Mouse (Mus musculus) layer of hippocampus, adult 9-10 months (tissue): ENCODE measurements around the gene Prkg1.

ENCODE experiments used
- DNase-seq: peaks from one replicate; pipeline ENCODE4 v3.0.0; 2022; ENCODE audit warnings: low spot score

The Prkg1 gene

DNA sequence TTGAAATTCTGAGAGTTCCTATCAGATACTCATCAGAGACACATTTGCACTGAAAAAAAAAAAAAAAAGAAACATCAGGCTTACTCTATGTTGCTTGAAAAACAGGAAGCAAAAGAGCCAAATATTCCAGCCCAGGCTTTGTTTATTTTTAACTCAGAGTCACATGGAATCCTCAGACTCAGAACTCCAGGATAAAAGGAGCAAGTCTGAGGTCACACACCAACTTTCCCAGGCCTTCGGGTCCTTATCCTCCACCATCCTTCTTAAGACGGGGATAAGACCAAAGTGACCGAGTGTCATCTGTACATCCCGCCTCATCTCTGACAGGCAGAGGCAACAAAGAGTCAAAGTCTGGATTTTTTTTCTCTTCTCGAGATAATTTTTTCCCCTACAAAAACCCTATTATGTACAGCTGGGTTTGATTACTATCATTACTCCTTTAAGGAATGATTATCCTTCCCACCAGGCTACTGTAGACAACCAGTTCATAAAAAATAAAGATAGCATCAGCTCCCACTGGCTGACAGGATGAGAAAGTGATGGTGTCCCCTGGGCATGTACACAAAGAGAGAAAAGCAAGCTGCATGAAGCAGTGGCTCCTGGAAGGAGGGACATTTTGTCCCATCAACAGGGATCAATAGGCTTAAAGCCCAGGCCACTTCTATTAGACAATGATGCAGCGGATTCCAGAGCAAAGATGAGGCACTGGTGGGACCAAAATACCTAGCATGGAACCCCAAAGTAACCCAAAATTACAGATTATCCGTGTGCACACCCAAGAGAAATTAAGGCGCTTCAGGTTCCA lies 21.4 kb downstream of the Prkg1 start:
- DNase-seq: no peak

DNA sequence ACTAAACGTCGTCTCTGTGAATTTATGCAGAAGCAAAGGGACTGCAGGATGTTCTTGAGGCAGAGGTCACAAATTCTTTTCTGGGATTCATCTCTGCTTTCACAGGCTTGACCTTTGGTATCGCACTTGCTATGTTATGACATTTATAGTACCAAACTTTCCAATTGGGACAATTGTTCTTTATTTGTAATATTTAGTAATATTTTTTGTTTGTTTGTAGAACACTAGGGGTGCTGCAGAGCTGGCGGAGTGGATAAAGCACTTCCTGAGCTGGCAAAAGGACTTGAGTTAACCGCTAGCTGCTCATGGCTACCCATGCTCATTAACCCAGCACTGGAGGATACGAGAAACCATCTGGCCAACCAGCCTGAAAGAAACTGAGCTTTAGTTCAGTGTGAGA lies 49.9 kb downstream of the Prkg1 start:
- DNase-seq: no peak

DNA sequence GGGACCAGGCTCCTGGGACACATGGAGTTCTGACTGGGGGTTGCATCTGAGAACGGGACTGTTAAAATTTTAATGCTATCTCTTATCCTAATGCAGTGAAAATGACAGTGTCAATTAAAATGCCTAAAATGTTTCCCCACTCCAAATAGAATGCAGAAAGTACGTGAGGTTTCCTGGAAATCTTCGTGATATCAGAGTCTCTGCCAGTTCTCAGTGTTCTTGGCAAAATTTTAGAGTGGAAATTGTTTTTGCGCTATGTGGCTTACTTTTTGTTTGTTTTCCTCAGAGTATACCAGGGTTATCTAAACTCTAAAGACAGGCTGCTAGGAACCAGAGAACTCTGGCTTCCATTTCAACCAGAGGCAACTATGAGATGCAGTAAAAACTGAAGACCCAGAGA lies 50.4 kb downstream of the Prkg1 start:
- DNase-seq: no peak

DNA sequence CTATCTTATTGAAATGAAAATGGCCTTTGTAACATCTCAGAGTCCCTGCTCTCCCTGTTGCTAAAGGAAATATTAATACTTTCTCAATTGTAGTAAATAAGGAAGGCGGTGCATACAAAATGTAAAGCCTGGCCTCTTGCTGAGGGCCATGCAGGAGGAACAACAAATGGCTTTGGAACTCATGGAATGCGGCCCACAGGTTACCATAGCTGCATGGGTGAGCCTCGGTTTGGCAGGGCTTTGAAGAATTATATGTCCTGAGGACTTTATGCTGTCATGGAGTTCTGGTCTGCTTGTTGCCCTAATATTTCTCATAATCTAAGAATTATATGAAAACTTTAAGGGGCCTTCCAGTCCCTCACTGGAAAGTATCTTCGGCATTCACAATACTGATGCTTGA lies 51.5 kb downstream of the Prkg1 start:
- DNase-seq: no peak

DNA sequence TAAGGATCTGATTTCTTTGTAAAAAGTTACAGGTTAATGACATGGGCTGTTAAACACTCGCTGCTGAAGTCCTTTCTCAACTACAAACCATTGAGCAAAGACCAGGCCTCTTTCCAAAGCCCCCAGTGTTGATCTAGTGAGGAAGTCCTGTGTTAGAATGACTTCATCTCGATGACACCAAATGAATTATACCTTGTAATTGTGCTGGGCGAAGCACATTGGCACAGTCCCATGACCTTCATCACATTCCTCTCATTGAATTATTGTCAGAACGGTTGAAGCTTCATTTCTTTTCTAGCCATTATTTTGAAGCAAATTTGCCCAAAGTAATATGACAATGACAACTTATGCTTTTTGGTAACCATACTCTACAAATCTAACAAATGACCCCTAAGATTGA lies 54.5 kb downstream of the Prkg1 start:
- DNase-seq: no peak

DNA sequence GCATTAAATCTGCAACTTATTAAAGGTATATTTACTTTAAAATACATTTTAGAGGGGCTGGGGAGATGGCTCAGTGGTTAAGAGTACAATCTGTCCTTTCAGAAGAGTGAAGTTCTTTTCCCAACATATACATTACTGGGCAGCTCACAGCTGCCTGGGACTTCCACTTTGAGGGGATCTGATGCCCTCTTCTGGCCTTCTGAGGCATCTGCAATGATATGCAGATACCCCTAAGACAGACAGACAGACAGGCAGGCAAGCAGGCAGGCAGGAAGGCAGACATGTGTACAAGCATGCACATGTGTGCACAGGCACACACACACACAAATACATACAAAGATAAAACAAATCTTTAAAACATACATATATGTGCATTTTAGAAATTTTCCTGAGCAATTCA lies 60.8 kb downstream of the Prkg1 start:
- no peak for DNase-seq

DNA sequence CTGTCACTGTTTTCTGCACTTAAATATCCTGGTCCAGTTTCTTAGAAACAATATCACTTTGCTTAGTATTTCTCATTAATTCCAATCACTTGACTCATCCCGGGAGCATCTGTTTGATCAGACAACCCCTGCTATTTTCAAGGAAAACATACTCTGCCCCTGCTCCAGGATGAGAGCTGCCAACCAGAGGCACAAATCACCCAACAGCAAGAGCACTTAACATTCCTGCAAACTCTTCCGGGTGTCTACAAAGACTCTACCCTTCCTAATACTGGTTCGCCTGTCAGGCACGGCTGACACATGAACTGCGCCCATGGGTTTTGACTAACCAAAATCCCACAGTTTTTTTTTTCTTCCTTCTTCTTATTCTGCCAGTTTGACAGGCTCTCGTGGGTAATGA lies 65.9 kb downstream of the Prkg1 start:
- no peak for DNase-seq

DNA sequence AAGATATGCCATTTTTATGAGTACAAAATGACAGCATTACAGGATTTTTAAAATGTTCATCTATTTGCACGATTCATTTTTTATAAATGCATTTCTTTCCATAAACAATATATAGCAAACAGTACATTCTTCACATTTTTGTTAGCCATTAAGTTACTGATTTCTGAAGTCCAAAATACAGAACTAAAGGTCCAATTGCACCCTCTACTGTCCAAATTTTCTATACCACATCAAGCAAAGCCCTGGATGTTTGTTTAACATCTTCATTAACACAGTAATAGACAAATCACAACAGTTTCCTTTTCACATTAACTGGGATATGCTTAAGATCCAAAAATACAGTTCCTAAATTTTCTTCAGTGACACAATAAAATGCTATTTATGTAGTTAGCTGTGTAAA lies 84.0 kb downstream of the Prkg1 start:
- no peak for DNase-seq

DNA sequence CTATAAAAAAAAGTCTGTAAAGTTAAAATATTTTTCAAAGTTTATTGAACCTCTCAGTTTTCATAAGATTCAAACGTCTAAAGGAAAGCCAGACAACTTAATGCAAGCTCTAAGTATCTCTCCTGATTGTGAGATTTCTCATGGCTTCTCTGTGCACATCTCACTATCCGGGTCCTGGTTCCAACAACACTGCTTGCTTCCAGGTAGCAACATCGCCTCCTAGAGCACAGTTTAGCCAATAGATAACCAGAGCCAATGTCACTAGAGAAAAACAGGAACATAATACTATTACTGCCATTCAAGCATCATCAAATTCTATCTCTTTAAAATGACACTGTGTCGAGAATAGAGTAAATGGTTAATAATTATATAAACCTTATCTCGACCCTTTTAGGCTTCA lies 86.5 kb downstream of the Prkg1 start:
- DNase-seq: no peak

DNA sequence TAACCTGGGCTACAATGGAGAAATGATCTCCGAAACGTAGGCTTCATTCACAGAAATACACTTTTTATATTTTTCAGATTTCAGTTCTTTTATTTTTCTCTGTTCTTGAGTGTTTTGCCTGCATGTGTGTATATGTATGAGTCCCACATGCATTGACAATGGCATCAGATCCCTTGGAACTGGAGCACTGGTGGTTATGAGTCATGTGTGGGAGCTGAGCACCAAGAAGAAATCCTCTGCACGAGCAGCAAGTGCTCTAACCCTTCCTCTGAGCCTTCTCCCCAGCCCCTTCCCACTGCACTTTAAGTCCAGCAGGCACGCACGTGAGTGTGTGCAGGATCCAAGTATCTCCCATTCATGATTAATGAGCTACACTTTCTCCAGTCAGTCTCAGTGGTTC lies 93.1 kb downstream of the Prkg1 start:
- no peak for DNase-seq

DNA sequence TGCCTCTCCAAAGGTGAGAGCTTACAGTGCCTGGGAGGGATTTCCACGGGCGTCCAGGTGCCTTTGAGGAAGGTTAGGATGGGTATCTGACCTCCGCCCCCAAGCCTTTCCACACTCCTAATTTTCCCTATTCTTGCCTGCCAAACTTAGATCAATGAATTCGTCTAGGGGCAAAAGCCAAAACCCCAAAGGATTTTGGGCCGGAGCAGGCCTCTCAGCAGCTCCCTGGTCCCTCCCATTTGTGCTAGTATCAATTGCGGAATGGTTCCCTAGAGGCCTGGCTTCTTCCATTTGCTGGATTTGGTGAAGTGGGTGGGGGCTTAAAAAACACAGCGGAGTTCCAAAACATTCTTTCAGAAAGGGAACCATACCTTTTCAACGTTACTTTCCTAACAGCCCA lies 99.8 kb downstream of the Prkg1 start:
- DNase-seq: no peak

DNA sequence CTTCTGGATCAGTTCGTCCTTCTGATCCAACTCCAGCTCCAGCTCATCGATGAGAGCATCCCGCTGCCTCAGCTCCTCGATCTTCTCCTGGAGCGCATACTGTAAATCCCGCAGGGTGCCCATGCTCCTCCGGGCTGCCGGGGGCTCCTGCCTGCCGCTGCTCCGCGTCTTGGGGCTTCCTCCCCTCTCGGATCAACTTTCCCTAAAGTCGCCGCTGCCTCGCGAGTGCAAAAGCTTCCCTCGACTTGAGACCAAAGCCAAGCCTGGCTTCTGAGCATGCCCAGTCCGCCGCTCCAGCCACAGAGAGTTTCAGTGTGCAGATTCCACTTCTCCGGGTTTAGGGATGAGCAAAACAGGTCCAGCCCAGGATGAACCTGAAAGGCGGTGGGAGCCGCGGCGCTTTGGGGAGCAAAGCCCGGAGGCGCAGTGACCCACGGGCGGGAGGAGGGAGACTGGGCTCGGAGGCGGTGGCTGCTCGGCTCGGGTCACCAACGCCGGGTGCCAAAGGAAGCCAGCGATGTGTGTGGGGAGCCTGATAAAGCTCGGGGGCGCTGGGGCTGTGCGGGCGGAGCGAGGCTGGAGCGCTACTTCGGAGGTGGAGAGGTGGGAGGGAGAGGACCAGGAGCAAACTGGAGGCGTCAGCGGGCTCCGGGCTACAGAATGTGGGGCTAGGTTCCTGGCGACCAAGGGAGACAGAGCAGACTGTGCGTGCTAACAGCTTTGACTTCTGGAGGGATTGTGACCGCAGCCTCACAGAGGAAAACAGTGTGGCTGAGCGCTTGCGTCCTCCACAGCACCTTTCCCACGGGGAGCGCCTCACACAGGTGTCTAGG lies 100.5 kb downstream of the Prkg1 start:
- DNase-seq: peak; percentile 43

DNA sequence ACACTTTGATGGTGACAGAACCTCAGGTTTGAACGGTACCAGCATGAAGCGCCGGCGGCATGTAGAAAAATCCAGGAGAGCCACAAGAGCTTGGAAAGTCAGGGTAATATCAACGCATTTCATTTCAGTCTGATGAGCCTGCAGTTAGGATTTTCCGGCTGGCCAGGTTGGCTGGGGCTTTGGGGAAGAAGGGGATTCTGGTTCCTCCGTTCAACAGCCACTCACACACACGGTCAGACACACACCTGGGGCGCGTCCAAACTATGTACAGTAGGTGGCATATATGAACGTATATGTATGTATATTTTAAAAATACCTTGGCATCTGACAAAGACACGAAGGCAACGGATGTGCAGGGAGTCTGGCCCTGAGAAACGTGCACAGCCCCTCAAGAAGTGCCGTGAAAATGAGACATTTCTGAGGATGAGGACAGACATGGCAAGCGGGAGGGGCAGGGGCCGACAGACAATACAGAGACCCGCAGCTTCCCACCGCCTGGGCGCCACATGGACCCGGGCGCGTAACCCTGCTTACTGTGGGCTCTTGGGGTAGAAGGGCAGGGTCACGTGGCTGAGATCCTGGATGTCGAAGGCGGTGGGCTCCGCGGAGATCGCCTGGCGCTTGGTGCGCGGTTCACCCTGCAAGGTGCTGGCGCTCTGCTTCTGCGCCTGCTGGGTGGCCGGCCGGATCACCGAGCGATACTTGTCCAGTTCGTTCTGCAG lies 101.2 kb downstream of the Prkg1 start:
- DNase-seq: no peak

DNA sequence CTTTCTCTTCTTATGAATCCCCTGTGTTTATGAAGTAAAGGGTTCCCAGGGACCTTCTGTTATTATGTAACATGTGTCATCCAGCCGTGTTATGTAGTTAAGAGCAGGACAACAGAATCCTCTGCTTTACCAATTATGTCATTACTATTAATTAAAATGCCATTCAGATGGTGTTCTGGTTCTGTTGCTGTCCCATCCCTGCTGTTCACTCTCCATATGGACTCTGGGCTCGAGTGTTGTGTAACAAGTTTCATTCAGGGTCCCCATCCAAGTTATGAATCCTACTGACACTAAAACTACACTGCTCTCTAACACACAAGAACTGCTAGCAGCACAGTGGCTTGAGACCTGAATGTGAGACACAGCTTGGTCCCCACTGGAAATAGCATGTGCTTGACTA lies 102.0 kb downstream of the Prkg1 start:
- peak; percentile 48 for DNase-seq

DNA sequence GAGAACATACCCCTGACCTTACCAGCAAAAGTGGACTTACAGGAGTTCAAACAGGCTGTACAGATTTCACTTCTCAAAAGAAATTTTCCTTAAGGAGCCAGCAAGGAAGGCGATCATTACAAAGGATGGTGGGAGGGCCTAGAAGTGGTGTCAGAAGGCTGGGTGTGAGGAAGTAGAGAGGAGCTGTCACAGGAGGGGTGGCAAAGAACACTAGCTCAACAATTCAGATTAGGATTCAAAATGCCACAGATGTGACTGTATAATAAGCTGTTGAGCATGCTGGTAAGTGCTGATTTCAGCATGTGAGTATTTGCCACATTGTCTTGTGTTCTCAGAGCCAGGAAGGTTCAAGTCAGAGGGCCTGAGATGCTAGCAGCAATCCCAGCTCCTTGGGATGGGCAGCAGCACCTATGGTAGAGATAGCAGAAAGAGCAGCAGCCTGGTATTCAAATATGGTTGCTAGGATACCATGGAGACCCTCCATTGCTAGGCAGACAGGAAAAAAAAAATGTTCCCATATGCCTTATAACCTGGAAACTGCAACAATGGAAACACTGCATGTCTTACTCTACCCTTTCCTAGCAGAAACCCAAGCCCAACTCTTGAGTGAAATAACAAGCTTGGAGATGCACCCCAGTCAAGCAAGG lies 106.0 kb downstream of the Prkg1 start:
- DNase-seq: no peak

DNA sequence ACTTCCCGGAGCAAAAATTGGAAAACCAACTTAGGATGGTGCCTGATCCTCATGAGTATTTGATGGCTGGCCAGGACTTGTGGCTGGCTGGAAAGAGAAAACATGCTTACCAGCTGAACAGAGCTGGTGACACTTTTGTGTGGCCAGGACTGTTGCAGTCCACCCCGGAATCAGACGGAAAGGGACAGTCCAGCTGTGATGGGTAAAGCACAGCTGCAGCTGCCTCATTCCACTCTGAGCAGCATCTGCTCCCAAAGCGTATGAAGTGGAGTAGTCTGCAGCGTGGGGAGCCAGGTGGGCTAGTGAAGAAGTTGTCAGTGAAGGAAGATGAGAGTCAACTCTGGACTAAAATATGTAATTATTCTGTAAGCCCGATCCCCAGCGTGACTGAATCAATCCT lies 108.6 kb downstream of the Prkg1 start:
- no peak for DNase-seq

DNA sequence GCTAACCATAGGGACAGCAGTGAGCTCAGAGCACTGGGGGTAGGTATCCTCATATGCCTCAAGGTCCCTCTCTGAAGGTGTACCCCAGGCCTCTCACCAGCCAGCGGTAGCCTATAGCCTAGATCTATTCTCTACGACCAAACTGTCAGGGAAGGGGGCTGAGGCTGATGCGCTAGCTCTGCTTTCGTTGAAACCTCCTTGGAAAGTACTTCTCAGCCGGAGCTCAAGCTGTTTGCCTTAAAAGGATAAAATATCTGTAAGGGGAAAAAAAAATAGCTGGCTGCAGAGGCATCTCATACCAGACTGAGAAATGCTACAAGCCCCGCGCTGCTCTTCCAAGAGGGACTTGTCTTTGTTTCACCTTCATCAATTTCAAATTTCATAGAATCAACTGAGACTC lies 109.0 kb downstream of the Prkg1 start:
- DNase-seq: no peak

DNA sequence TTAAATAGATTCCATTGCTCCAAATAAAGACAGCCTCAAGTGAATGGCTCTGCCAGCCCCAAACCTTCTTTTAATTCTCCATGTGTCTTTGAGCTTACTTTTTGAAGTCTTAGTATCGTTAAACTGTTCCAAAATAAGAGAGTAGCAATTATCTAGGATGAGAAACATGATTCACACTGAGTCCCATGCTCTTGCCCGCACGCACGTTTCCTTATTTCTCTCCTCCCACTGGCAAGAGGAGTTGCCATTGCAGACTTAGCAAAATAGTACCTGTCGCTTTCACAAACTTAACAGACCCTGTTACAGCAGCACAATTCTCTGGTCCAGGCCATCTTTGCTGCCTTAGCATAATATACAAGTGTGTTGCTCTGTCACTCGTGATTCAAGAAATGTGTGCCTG lies 110.8 kb downstream of the Prkg1 start:
- DNase-seq: no peak

DNA sequence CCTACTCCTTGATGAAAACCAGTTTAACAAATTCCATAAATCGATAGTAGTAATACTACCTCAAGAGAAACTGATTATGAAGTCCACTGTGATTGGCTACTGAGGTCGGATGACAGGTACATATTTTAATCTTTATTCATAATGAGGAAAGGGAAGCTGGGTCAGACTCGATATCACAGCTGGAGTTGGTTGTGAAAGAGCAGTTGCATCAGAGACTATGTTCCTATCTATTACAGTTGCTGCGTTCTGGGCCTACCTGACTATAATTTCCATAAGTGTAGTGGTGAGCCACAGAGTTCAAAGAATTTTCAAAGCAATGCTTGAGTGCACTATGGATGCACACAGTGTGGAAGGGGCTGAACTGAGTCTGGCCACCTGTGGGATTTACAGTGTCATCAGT lies 114.4 kb downstream of the Prkg1 start:
- no peak for DNase-seq

DNA sequence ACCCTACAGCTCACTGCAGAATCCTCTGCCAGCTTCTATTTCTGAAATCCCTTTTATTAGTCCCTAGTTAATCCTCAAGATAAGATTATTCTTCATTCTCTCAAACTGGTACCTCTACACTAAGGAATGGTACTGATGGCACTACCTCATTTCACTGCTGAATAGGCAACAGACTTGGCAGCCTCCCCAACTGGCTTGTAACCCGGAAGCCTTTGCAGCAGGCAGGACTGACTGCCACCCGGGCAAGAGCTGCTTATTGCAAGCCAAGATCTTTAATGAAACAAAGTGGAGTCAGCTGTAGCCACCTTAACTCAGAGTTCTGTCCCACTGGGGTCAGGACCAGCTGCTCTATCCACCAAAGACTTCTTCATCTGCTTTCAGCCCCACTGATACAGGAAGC lies 117.3 kb downstream of the Prkg1 start:
- DNase-seq: no peak

DNA sequence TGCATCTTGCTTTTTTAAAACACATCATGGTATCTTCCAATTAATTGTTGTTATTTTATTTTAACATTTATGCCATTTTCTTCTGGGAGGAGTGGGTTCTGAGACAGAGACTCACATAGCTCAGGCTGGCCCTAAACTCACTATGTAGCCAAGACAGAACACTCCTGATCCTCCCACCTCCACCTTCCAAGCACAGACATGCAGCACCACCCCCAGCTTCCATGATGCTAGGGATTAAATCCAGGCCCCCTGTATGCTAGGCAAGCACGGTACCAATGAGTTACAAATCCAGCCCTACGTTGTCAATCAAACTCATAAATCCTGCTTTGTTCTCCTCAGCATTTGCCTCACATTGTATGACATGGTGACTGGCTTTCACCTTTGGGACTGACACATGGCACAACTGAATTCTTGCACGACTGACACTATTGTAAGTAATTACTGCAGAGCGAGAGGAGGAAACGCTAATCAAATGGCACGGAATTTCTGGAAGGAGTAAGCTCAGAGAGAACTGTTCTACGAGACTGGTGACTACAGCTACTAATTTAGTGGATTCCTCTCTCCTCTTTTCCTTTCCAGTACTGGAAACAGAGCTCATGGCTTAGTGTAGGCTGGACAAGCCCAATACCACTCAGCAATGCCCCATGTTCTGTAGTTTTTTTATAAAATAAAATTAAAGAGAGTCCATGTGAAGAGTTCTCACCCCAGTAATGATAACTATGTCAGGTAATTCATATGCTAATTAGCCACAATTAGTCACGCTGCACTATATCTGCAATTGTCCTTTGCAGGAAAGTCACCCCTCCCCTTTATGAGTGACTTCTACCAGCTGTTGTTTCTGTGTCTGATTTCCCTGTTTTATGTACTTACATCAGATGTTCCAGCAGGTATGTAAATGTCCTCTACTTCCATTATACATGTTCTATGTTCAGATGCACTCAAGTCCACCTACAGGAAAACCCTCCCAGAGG lies 133.6 kb downstream of the Prkg1 start:
- DNase-seq: no peak
